Mouse (Mus musculus) CH12.LX (cell line): ENCODE data around the gene Cgrrf1. TPM values are rescaled to one million over a fixed set of nuclear protein-coding genes. Genes with fewer than 3 reads are reported as not detected.

Source experiments
- DNase-seq: peaks from one replicate; pipeline ENCODE4 v3.0.0-alpha.2; 2013; ENCODE audit errors: extremely low read depth
- H3K27ac ChIP-seq: 2 replicates; pipeline ENCODE4 v1.5.1; 2012; ENCODE audit warnings: low read depth, mild to moderate bottlenecking, control low read depth, moderate library complexity; ENCODE audit not compliant: insufficient read depth
- H3K27me3 ChIP-seq: replicated peaks from 2 replicates; pipeline ENCODE3; 2012; ENCODE audit warnings: inconsistent platforms
- H3K36me3 ChIP-seq, 2 experiments: replicated peaks in 1 of 2; 2 replicates each; pipeline versions ENCODE3 to v1.6.1; 2012; ENCODE audit warnings: inconsistent platforms in 1 of 2, low read length in 1 of 2, mild to moderate bottlenecking in 1 of 2, mixed read lengths in 1 of 2, moderate library complexity in 1 of 2; ENCODE audit not compliant: control insufficient read depth in 1 of 2, insufficient read depth in 1 of 2
- H3K4me1 ChIP-seq, 2 experiments: 2 replicates each; pipeline ENCODE4 v1.6.1; 2012; ENCODE audit warnings: inconsistent platforms in 1 of 2, moderate library complexity in 1 of 2; ENCODE audit not compliant: insufficient read depth in 2 of 2, control insufficient read depth in 1 of 2
- H3K4me2 ChIP-seq: 2 replicates; pipeline ENCODE4 v1.6.1; 2012; ENCODE audit warnings: low read depth, mild to moderate bottlenecking, control low read depth; ENCODE audit not compliant: poor library complexity, insufficient read depth, severe bottlenecking
- H3K4me3 ChIP-seq, 3 experiments: fragments of 150-350 bp in 1 of 3; sonication (generic) in 1 of 3; replicated peaks in 1 of 3; 2 replicates each; pipeline versions ENCODE3 to v1.5.1; 2011 to 2012; ENCODE audit warnings: low read depth in 2 of 3, low read length in 2 of 3, mild to moderate bottlenecking in 2 of 3, moderate library complexity in 2 of 3, control low read depth in 1 of 3, improper control_type of control experiment in 1 of 3, inconsistent platforms in 1 of 3, mixed read lengths in 1 of 3; ENCODE audit not compliant: poor library complexity in 1 of 3
- H3K79me2 ChIP-seq: replicated peaks from 2 replicates; pipeline ENCODE4 v1.6.1; 2012; ENCODE audit warnings: mild to moderate bottlenecking, moderate library complexity; ENCODE audit not compliant: control insufficient read depth, poor library complexity, insufficient read depth, severe bottlenecking; ENCODE audit errors: extremely low read depth
- H3K9ac ChIP-seq: 2 replicates; pipeline ENCODE4 v1.6.1; 2012; ENCODE audit warnings: low read depth, mild to moderate bottlenecking, control low read depth, moderate library complexity; ENCODE audit not compliant: insufficient read depth
- H3K9me3 ChIP-seq: replicated peaks from 2 replicates; pipeline ENCODE3; 2012; ENCODE audit warnings: low read length, inconsistent platforms, mixed read lengths
- BHLHE40 ChIP-seq: IDR thresholded peaks from 2 replicates; pipeline ENCODE4 v1.6.1; 2011; ENCODE audit warnings: mild to moderate bottlenecking, low read depth, low read length, improper control_type of control experiment
- CHD1 ChIP-seq: IDR thresholded peaks from 2 replicates; pipeline ENCODE4 v1.6.1; 2012; ENCODE audit warnings: low read depth, low read length, improper control_type of control experiment, inconsistent platforms
- CHD2 ChIP-seq: IDR thresholded peaks from 2 replicates; pipeline ENCODE4 v1.6.1; 2011; ENCODE audit warnings: low read length, improper control_type of control experiment
- CTCF ChIP-seq, 2 experiments: IDR thresholded peaks in 1 of 2; conservative IDR thresholded peaks in 1 of 2; 2 replicates each; pipeline ENCODE4 v1.5.1; 2011 to 2012; ENCODE audit warnings: low read depth in 2 of 2, low read length in 2 of 2, improper control_type of control experiment in 1 of 2, inconsistent platforms in 1 of 2, mild to moderate bottlenecking in 1 of 2, moderate library complexity in 1 of 2
- E2F4 ChIP-seq: IDR thresholded peaks from 2 replicates; pipeline ENCODE4 v1.6.1; 2011; ENCODE audit warnings: low read depth, low read length, improper control_type of control experiment; ENCODE audit not compliant: insufficient replicate concordance
- ELF1 ChIP-seq: IDR thresholded peaks from 2 replicates; pipeline ENCODE4 v1.6.1; 2014; ENCODE audit warnings: low read depth, mild to moderate bottlenecking, inconsistent platforms, low read length, improper control_type of control experiment
- EP300 ChIP-seq: IDR thresholded peaks from 2 replicates; pipeline ENCODE4 v1.6.1; 2011; ENCODE audit warnings: low read length, improper control_type of control experiment
- ETS1 ChIP-seq: conservative IDR thresholded peaks from 2 replicates; pipeline ENCODE4 v1.6.1; 2012; ENCODE audit warnings: low read depth, mild to moderate bottlenecking, inconsistent platforms, low read length, improper control_type of control experiment, moderate library complexity
- GABPA ChIP-seq: IDR thresholded peaks from 2 replicates; pipeline ENCODE4 v1.6.1; 2012; ENCODE audit warnings: low read depth, low read length, improper control_type of control experiment, inconsistent platforms; ENCODE audit not compliant: insufficient replicate concordance
- HCFC1 ChIP-seq: IDR thresholded peaks from 2 replicates; pipeline ENCODE4 v1.6.1; 2012; ENCODE audit warnings: low read depth, mild to moderate bottlenecking, inconsistent platforms, low read length, improper control_type of control experiment
- IRF4 ChIP-seq: IDR thresholded peaks from 2 replicates; pipeline ENCODE4 v1.6.1; 2014; ENCODE audit warnings: low read depth, mild to moderate bottlenecking, inconsistent platforms, low read length, improper control_type of control experiment
- JUN ChIP-seq: IDR thresholded peaks from 2 replicates; pipeline ENCODE4 v1.6.1; 2011; ENCODE audit warnings: low read depth, mild to moderate bottlenecking, low read length, improper control_type of control experiment, moderate library complexity; ENCODE audit not compliant: insufficient read depth
- JUND ChIP-seq: conservative IDR thresholded peaks from 2 replicates; pipeline ENCODE4 v1.6.1; 2011; ENCODE audit warnings: low read depth, low read length, improper control_type of control experiment
- KAT2A ChIP-seq: IDR thresholded peaks from 2 replicates; pipeline ENCODE4 v1.6.1; 2012; ENCODE audit warnings: low read length, improper control_type of control experiment, inconsistent platforms; ENCODE audit not compliant: insufficient replicate concordance
- MAFK ChIP-seq: IDR thresholded peaks from 2 replicates; pipeline ENCODE4 v1.6.1; 2011; ENCODE audit warnings: low read length, improper control_type of control experiment; ENCODE audit not compliant: insufficient replicate concordance
- MAX ChIP-seq: IDR thresholded peaks from 2 replicates; pipeline ENCODE4 v1.6.1; 2011; ENCODE audit warnings: low read length, improper control_type of control experiment
- MAZ ChIP-seq: IDR thresholded peaks from 2 replicates; pipeline ENCODE4 v1.6.1; 2012; ENCODE audit warnings: low read depth, mild to moderate bottlenecking, inconsistent platforms, low read length, improper control_type of control experiment, moderate library complexity
- MEF2A ChIP-seq: IDR thresholded peaks from 2 replicates; pipeline ENCODE4 v1.6.1; 2014; ENCODE audit warnings: low read depth, mild to moderate bottlenecking, inconsistent platforms, low read length, improper control_type of control experiment, borderline replicate concordance
- MXI1 ChIP-seq: IDR thresholded peaks from 2 replicates; pipeline ENCODE4 v1.6.1; 2011; ENCODE audit warnings: mild to moderate bottlenecking, low read depth, low read length, improper control_type of control experiment
- MYC ChIP-seq: IDR thresholded peaks from 2 replicates; pipeline ENCODE4 v1.6.1; 2011; ENCODE audit warnings: low read depth, mild to moderate bottlenecking, improper control_type of control experiment, low read length
- NELFE ChIP-seq: IDR thresholded peaks from 2 replicates; pipeline ENCODE4 v1.6.1; 2011; ENCODE audit warnings: low read depth, low read length, improper control_type of control experiment
- NRF1 ChIP-seq: IDR thresholded peaks from 2 replicates; pipeline ENCODE4 v1.6.1; 2014; ENCODE audit warnings: low read depth, mild to moderate bottlenecking, inconsistent platforms, low read length, improper control_type of control experiment, moderate library complexity
- PAX5 ChIP-seq: IDR thresholded peaks from 2 replicates; pipeline ENCODE4 v1.6.1; 2012; ENCODE audit warnings: low read length, inconsistent platforms, mixed read lengths
- POLR2A ChIP-seq: IDR thresholded peaks from 2 replicates; pipeline ENCODE4 v1.6.1; 2011; ENCODE audit warnings: low read depth, mild to moderate bottlenecking, improper control_type of control experiment, low read length
- POLR2AphosphoS2 ChIP-seq: IDR thresholded peaks from 2 replicates; pipeline ENCODE4 v1.6.1; 2011; ENCODE audit warnings: low read depth, low read length, improper control_type of control experiment
- RAD21 ChIP-seq: IDR thresholded peaks from 2 replicates; pipeline ENCODE4 v1.6.1; 2011; ENCODE audit warnings: low read depth, mild to moderate bottlenecking, low read length, improper control_type of control experiment, moderate library complexity
- RCOR1 ChIP-seq: conservative IDR thresholded peaks from 2 replicates; pipeline ENCODE4 v1.6.1; 2012; ENCODE audit warnings: low read depth, mild to moderate bottlenecking, inconsistent platforms, low read length, improper control_type of control experiment
- SIN3A ChIP-seq: IDR thresholded peaks from 2 replicates; pipeline ENCODE4 v1.6.1; 2012; ENCODE audit warnings: low read length, improper control_type of control experiment, inconsistent platforms
- SMC3 ChIP-seq: IDR thresholded peaks from 2 replicates; pipeline ENCODE4 v1.6.1; 2011; ENCODE audit warnings: low read depth, low read length, improper control_type of control experiment
- TBP ChIP-seq: conservative IDR thresholded peaks from 2 replicates; pipeline ENCODE4 v1.6.1; 2011; ENCODE audit warnings: low read depth, low read length, improper control_type of control experiment
- TCF12 ChIP-seq: IDR thresholded peaks from 2 replicates; pipeline ENCODE4 v1.6.1; 2014; ENCODE audit warnings: low read depth, mild to moderate bottlenecking, inconsistent platforms, low read length, improper control_type of control experiment
- UBTF ChIP-seq: IDR thresholded peaks from 2 replicates; pipeline ENCODE4 v1.6.1; 2012; ENCODE audit warnings: low read depth, mild to moderate bottlenecking, inconsistent platforms, low read length, improper control_type of control experiment, moderate library complexity
- USF1 ChIP-seq: IDR thresholded peaks from 2 replicates; pipeline ENCODE4 v1.6.1; 2014; ENCODE audit warnings: low read depth, mild to moderate bottlenecking, inconsistent platforms, low read length, improper control_type of control experiment
- USF2 ChIP-seq: conservative IDR thresholded peaks from 2 replicates; pipeline ENCODE4 v1.6.1; 2011; ENCODE audit warnings: low read depth, low read length, improper control_type of control experiment
- ZC3H11A ChIP-seq: IDR thresholded peaks from 2 replicates; pipeline ENCODE4 v1.6.1; 2012; ENCODE audit warnings: low read depth, mild to moderate bottlenecking, inconsistent platforms, low read length, improper control_type of control experiment
- ZKSCAN1 ChIP-seq: IDR thresholded peaks from 2 replicates; pipeline ENCODE4 v1.6.1; 2012; ENCODE audit warnings: low read depth, inconsistent platforms, low read length, improper control_type of control experiment, borderline replicate concordance
- ZMIZ1 ChIP-seq: IDR thresholded peaks from 2 replicates; pipeline ENCODE4 v1.6.1; 2012; ENCODE audit warnings: low read depth, mild to moderate bottlenecking, inconsistent platforms, low read length, improper control_type of control experiment
- ZNF384 ChIP-seq: IDR thresholded peaks from 2 replicates; pipeline ENCODE4 v1.6.1; 2012; ENCODE audit warnings: low read depth, low read length, improper control_type of control experiment, inconsistent platforms
- dilution Hi-C: fragments of 300-500 bp; cut with MboI; formaldehyde crosslinking; loops from 2 replicates; pipeline ENCODE4 v1.14.3; 2020; ENCODE audit warnings: low sequenced_read_pairs; ENCODE audit not compliant: extremely low pct_unique_long_range_greater_than_20kb, extremely low pct_ligation_motif_present
- in situ Hi-C: fragments of 300-500 bp; cut with MboI; formaldehyde crosslinking; loops from 3 replicates; pipeline ENCODE4 v1.14.3; 2019; ENCODE audit warnings: low sequenced_read_pairs, low pct_ligation_motif_present, low pct_unique_long_range_greater_than_20kb, mixed read lengths
- polyA plus RNA-seq: library from polyadenylated mRNA; unstranded; fragments of >175 nt; gene quantifications from 2 replicates; pipeline ENCODE4 v1.2.1, GENCODE M21; 2012; ENCODE audit warnings: low read depth; ENCODE audit not compliant: insufficient read length
- total RNA-seq, 2 experiments: library from RNA; depleted of rRNA; stranded (reverse); fragments of 300-350 nt in 1 of 2; fragments of >200 nt in 1 of 2; gene quantifications; 2 replicates each; pipeline ENCODE4 v1.2.3; 2012 to 2014

Cgrrf1 gene
- total and polyA plus RNA-seq, 3 experiments = 9.6 to 17.1 (median 13.1) TPM

DNA sequence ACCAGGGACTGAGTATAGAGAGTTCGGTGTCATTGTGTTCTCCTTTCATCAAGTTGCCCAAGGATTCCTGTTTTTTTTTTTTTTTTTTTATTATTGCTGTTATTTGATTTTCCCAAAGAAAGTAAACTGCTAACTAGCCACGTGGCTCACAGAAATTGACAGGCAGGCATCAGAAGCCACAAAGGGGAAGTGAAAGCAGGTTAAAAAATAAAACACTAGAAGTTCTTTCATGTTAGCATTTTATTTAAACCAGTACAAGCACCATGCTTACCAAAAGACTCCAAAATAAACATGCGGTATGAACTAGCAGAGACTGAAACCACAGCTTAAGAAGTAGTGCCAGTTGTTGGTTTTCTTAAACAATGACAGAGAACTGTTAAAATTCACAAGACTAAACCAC, 24.0 kb upstream of the Cgrrf1 start:
- no peaks in the 10 kb centered on the region for H3K27me3 ChIP-seq
- H3K9me3 ChIP-seq = no peaks in the 10 kb centered on the region
- H3K36me3 ChIP-seq = peaks cover 19 to 61% of the 10 kb centered on the region in 2 experiments
- H3K27ac ChIP-seq = no peak overlapping the region
- peak; percentile 68 for DNase-seq
- no peak overlapping the region for H3K9ac ChIP-seq
- peak; percentile 92 for TF ChIP-seq MAX
- no peak for TF ChIP-seq ZMIZ1
- peak; percentile 93 for TF ChIP-seq MXI1
- peak; percentile 98 for TF ChIP-seq MYC
- no peak for TF ChIP-seq GABPA
- TF ChIP-seq ETS1 = 0 out of 2 replicates have a peak, but pooled peaks have one; percentile 32
- TF ChIP-seq KAT2A = no peak
- no peak for TF ChIP-seq NELFE
- no peak for TF ChIP-seq TCF12
- TF ChIP-seq NRF1 = no peak
- TF ChIP-seq CTCF (conservative IDR thresholded peaks at IDR 0.05 in 1 of 2, IDR thresholded peaks at IDR 0.05 in 1 of 2; ENCODE audit: low read depth in 2 of 2, low read length in 2 of 2) = no peak
- no peak for TF ChIP-seq MAZ
- TF ChIP-seq RCOR1 = 0 out of 2 replicates have a peak, but pooled peaks have one; percentile 41
- TF ChIP-seq CHD1 = no peak
- no peak for TF ChIP-seq HCFC1
- TF ChIP-seq ZKSCAN1 = no peak
- no peak for TF ChIP-seq UBTF
- TF ChIP-seq CHD2 = no peak; the same call in 1 of the 2 replicates
- TF ChIP-seq JUN = 0 out of 2 replicates have a peak, but pooled peaks have one; percentile 7
- 0 out of 2 replicates have a peak, but pooled peaks have one; percentile 36 for TF ChIP-seq MAFK
- no peak for TF ChIP-seq POLR2A
- no peak for TF ChIP-seq PAX5
- peak; percentile 37 for TF ChIP-seq USF2
- no peak for TF ChIP-seq E2F4
- peak; percentile 91 for TF ChIP-seq SIN3A
- TF ChIP-seq BHLHE40 = peak; percentile 70
- TF ChIP-seq RAD21 = no peak
- TF ChIP-seq TBP = no peak
- TF ChIP-seq MEF2A = peak; percentile 78
- no peak for TF ChIP-seq SMC3
- no peak for TF ChIP-seq ELF1
- peak; percentile 49 for TF ChIP-seq USF1
- no peak for TF ChIP-seq JUND
- TF ChIP-seq ZNF384 = peak; percentile 77
- TF ChIP-seq ZC3H11A = no peak
- TF ChIP-seq IRF4 = peak; percentile 93
- peak; percentile 92 for TF ChIP-seq EP300
- TF ChIP-seq POLR2AphosphoS2 = no peak
- H3K4me1 ChIP-seq = peaks cover 6 to 41% of the 10 kb centered on the region in 2 experiments; a peak in 3 of 4 replicates
- H3K79me2 ChIP-seq = no peaks in the 10 kb centered on the region
- H3K4me2 ChIP-seq = no peak overlapping the region
- dilution Hi-C loops (no loop called here), in situ Hi-C loops (no loop called here)
- H3K4me3 ChIP-seq = no peak overlapping the region
